Mouse (Mus musculus): ENCODE results near the gene Agmo.

Agmo gene
- long read RNA-seq, experiment 1: 0 reads
- long read RNA-seq, experiment 2, partial matches to known transcripts: 0 of 1 reads
- long read RNA-seq, experiment 2, other reads (novel, unspliced or antisense): 0 of 1 reads

DNA sequence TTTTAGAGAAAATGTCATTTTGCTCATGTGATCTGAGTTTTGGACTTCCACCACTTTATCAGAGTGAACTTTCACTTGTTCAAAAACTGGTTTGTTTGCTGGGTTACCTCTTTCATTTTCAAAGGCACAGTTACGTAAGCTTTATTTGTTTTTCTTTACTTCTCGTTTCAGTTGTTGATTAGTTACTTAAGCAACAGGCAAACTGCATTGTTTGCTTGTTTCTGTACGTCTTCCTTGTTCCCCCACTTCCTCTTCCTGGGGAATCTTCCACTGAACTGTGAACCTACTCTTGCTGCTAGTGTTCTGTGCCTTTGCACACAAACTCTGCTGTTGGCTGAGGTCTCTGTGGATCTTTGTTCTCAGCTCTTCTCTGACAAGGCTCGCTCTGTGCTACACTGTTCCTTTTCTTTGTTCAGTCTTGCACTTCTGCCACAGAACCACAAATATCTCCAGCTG lies at the start of gene Agmo:
Gene Agmo, plus strand, starts transcription at position 76 of the 456 bp plus-strand sequence.
- intact Hi-C loops (cut with DNase I): no loop called here

DNA sequence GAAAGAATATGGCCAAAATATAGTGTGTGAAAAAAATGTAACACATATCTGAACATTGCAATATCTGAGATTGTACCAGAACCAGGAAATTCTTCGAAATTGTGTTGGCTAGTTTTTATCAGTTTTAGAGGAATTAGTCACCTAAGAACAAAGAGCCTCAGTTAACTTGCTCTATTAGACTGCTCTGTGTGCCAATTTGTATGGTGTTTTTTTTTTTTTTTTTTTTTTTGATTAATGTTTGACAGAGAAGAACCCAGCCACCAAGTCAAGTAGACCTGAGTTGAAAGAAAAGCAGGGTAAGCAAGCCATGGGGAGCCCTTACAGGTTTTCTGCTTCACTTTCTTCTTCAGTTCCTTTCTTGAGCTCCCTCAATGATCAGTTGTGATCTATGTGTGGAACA lies 10.3 kb upstream of the Agmo start:
- intact Hi-C loops (cut with DNase I): no loop called here

DNA sequence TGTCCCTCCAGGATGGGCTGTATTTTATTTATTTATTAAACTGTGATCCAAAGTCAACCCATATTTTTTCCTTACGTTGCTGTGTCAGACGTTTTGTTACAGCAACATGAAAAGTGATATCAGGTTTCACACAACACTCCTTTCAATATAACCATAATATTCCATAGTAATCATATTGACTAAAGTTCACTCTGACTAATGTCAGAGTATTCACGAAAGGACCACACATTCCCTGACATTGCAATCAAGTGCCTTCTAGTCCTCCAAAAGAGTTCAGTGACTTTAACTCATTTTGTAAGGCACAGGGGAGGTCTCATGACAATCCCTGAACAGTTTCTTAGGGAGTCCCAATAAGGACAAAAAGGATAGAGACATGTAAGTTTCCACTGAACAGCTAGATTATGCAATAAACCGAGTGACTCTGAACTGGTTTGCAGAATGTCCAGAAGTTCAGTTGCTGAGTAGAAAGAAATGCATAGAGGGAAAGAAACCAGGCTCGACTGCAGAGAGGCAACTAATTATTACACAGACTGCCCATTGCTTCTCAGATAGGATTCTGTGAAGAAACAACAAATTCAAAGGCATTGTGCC lies 371 bp upstream of the Agmo start:
- intact Hi-C loops (cut with DNase I): no loop called here

DNA sequence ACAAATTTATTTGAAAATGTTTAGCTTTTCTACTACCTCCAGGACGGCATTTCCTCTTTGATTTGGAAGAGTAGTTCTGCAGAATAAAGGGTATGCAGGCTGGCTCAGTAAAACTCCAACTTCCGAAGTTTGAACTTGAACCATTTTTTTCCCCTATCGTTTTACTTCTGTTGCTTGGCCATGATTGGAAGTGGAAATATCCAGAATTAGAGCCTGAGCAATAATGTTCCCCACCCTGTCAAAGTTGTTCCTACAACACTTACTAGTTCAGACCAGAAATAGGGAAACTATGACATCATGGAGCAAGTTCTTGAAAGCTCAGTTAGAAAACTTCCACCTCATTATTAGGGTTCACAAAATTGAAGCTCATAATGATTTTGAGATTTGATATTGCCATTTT lies 1.0 kb downstream of the Agmo start:
- intact Hi-C loops (cut with DNase I): no loop called here

DNA sequence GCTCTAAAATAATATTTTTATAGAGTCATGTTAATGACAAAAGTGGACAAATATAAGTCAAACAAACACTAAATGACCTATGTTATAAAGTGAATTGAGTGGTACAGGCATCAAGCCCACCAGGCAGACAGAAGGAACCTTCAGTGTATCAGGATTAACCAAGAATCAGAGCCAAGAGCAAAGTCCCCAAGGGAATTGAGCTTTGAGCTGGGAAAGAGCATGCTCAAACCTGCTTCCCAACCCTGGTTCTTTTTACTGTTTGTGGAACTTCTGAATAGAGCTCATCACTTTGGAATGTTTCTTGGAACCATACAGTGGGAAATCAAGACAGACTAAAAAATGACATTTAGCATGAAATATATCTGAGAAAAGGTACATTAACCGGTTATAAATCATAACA lies 3.4 kb downstream of the Agmo start:
- intact Hi-C loops (cut with DNase I): no loop called here

DNA sequence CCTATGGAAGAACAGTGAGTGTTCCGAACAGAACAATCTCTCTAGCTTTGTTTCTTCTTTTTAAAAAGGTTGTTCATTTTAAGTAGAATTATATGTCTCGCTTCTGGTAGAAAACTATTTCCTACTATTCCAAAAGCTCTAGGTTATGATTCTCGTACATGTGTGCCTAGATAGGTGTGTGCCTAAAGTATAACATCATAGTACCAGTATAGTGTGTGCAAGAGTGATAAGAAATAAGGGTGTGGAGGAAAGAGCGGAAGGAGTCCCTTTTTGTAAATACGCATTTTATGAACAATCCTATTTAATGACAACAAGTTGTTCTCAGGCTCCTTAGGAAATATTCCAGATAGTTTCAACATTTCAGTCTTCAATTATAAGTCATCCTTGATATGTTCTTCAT lies 10.2 kb downstream of the Agmo start:
- intact Hi-C loops (cut with DNase I): no loop called here

DNA sequence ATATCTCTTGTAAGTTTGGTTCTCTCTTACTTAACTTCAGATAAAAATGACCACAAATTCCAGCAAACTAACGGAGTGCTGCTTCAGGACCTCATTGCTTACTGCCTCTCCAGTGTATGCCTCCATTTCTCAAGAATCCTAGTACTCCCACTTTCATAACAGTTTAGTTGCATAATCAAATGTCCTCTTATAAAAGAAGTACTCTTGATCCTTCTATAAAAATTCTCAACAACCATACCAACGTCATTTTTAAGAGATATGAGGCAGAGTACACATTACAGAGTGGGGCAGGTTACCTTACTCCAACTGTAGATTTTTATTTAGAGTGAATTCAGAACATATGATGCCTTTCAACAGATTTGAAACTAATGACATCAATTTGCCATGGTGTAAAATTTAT lies 15.7 kb downstream of the Agmo start:
- intact Hi-C loops (cut with DNase I): no loop called here

DNA sequence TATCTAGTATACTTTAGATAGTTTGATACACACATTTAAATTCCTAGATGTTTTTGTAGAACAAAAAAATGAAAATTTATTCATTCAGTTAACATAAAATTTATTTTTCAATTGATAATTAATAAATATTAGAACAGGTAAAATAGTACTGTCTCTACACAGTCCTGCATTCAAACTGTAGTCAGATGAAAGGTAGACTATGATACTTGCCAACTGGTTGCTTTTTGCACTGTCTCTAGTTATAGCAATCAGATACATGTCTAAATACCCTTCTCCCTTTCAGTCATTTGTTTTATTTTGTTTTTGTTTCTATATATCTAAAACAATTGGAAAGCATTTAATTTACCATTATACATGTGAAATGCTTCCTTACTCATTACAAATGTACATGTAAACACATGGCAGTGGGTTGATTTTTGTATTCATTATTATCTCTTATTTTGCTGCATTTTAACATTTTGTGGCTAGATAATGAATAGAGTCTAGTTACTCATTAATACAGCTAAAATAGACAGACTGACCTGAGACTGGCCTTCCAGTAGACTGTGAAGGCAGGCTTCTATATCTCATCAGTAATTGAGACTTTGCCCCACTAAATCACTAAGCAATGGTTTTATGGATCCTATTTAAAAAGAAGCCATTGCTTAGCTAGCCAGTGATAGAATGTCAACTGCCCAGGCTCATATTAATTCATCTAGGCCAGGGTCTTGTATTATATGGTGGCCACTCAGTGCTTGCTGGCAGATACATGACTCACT lies 18.5 kb downstream of the Agmo start:
- intact Hi-C loops (cut with DNase I): no loop called here

DNA sequence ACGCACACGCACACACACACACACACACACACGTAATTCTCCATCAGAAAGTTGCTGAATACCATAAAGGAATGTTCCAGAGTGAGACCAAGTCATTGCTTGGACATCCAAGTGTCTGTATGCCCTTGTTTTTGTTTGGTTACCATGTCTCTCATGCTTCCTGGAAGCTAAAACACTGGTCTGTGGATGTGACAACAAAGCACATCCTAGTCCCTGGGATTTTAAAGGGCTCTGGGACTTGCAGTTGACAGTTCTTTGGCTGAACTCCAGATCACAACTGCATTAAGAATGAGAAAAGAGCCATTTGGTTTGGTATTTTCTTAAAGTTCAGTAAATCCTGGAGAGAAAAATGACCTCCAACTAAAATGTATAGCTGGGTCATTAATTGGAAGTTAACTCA lies 22.2 kb downstream of the Agmo start:
- intact Hi-C loops (cut with DNase I): no loop called here

DNA sequence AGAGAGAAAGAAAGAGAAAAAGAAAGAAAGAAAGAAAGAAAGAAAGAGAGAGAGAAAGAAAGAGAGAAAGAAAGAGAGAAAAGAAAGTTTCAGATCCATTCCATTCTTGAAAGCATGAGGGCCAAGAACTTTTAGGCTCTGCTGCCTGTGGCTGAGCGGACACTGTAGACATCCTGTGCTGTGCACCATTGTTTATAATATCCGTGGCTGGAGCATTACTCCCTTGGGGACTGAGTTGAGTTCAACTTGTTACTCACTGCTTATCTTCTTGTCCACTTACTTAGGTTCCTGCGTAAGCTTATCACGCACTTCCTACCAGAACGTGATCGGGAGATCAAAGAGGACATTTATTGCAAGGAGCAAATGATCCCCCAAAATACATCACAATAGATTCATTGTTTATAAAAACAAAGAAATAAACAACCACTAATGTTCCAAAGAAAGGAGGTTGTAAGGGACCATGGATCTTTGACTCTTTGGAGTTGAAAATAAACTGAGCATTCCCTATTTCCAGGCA lies 27.3 kb downstream of the Agmo start:
- intact Hi-C loops (cut with DNase I): no loop called here

DNA sequence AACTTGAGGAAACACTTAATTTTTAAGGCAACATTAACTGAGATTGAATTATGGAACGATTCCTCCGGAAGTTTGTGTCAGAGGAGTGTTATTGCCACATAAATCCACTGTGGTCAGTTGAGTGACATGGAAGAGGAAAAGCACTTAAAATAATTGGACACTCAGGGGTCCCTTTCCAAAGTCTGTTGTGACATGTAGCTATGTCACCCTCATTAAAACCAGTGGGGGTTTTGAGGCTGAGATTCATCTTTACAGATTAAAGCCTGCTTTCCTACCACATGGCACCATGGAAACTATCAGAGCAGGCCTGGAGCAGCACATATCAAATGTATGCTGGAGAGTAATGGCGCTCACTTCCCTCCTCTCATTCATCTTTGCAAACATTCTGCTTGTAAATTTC lies 31.2 kb downstream of the Agmo start:
- intact Hi-C loops (cut with DNase I): no loop called here

DNA sequence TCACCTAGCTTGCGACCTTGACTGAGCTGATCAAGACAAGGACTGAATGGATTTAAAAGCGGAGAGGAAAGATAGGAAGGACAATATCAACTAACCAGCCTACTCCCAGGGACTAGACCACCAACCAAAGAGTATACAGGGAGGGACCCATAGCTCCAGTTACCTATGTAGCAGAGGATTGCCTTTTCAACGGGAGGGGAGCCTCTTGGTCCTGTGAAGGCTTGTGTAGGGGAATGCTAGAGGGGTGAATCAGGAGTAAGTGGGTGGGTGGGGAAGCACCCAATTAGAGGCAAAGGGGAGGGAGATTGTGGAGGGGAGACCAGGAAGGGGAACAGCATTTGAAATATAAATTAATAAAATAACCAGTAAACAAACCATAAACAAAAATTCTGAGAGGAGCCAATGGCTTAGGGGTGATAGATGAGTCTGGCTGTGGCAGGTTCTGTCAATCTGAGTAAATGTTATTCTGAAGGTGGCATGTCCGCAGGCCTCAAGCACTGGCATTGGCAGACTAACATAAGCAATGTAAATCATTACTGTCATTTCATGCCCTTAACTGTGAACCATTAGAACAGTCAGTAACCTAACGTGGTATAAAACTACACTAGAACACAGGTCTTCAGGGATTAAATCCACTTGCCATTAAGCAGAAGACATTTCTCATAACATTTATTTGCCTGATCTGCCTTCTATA lies 32.7 kb downstream of the Agmo start:
- intact Hi-C loops (cut with DNase I): no loop called here

DNA sequence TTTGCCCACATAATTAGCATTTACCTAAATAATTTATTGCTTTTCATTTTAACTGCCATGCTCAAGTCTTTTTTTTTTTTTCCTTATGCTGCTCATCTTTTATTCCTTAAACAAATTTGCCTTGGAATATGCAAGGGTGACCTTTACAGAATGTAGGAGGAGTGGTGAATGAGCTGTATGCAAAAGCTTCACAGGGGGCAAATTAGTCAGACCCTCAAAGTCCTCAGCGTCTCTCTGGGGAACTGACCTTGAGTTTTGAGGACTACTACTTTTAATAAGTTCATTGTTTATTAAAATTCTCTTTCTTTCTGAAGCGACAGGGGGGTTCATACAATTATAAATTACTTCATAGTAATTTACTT lies 33.2 kb downstream of the Agmo start:
- intact Hi-C loops (cut with DNase I): no loop called here

DNA sequence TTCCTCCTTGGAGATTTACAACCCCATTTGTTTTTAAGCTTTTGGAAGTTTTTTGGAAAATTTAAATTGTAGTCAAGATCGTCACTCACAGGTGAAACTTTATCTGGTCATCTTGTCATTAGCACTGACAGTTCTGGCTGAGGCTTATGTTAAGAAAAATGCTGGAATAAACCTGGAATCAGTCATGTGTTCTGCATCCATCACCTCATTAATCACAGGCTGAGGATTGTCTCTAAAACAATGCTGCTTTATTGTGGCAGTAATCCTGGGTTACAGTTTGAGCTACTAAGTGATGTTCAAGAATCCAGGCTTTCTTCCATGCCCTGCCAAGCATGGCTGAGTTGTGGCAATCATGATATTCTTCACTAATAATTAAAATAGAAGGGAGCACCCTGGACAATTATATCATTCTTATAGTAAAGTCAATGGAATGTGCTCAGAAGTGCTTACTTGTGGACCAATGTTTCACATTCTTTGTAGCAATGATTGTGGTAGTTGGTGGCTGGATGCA lies 65.6 kb downstream of the Agmo start:
- intact Hi-C loops (cut with DNase I): no loop called here

DNA sequence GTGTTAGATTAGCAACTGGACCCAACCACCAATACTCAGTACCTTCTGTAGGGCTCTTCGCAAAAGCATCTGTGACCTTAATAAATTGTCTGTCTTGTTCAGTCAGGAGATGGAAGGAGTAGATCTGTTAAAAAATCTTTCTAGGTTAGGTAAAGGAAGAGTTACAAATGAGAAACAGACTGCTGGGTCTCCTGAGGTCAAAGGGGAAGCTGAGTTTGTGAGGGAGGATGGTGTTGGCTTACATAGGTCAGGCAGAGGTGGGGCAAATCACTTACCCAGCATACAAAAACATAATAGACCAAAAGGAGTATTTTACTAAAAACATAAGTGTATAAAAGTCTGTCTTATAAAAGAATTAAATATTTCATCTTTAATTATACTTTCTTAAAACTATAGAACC lies 69.3 kb downstream of the Agmo start:
- intact Hi-C loops (cut with DNase I): no loop called here

DNA sequence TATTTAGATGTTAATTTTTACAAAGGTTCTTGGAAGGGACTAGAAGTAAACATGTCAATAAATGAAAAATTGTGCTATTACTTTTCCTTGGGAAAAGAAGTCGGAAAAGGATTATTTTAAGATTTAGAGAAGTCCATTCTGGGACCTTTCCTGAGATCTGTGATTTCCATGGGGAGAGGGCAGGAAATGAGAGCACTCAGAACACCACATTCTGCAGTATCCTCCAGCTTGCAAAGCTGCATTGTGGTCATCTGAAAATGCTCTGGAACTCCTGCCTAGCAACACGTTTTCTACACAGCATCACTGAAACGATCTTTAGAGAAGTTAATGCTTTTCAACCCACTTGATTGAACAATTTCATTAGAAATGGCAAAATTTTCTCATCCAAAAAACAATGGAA lies 81.4 kb downstream of the Agmo start:
- intact Hi-C loops (cut with DNase I): no loop called here

DNA sequence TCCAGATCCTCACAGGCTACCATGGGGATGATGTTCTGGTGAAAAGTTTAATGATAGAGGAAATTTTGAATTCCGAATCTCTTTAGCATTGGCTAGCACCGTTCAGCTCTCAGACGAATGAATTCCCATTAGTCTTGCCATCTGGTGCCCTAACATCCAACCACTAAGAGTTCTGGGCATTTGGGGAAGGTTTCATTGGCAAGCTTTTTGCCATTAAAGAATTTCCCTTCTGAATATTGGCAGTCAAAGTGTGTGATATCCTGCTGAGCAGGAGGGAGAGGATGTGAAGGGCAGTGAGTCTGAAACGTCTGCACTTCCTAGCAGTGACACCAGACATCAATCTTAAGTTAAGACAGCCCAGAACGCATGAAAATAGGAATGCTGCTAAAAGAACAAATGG lies 93.5 kb downstream of the Agmo start:
- intact Hi-C loops (cut with DNase I): no loop called here

DNA sequence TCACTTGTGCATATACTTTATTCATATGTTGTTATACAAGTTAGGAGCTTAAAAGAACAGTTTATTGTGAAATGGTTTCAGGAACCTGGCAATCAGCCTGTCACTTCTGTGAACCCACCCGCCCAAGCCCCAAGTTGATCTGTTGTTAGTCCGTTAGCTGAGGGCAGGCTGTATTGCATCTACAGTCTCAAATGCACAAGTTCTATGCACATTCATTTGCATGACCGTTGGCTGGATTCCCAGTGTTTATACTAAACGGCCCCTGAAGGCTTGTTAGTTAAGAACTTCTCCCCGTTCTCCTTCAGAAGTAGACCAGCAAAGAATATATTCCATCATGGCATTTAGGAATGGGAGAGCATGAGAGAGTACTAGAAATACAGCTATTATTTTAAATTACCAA lies 102.8 kb downstream of the Agmo start:
- intact Hi-C loops (cut with DNase I): no loop called here

DNA sequence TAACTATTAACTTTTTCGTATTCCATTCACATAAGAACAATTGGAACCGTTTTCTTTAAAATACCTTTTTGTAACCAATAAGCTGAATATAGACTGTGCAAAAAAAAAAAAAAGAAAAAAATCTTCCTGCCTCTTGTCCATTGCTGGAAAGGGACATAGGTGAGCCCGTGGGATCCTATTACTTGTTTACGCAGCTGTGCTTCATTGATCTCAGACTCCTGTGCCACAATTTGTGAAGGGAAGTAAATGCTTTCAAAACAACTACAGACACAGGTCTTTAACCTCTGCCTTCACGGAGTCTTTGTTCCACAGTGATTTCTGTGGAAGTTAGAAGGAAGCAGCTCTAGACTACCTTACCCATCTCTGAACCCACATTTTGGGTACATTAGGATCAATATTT lies 104.3 kb downstream of the Agmo start:
- intact Hi-C loops (cut with DNase I): no loop called here

DNA sequence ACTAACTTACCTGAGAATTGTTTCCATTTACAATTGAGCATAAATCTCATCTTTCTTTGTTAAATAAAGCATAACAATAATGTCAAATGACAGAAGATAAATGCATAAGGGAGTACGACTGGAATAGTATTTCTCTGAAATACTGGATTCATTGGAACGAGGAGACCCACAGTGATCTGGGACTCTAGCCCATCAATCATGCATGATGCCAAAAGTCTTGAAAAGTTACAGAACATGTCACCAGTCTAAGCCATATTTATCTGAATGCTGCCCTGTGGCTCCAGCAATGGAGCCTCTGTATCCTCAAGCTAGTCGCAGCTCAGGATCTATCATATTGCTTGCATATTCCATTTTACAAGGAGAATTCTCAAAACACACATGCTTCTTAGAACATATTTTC lies 150.9 kb downstream of the Agmo start:
- intact Hi-C loops (cut with DNase I): no loop called here

DNA sequence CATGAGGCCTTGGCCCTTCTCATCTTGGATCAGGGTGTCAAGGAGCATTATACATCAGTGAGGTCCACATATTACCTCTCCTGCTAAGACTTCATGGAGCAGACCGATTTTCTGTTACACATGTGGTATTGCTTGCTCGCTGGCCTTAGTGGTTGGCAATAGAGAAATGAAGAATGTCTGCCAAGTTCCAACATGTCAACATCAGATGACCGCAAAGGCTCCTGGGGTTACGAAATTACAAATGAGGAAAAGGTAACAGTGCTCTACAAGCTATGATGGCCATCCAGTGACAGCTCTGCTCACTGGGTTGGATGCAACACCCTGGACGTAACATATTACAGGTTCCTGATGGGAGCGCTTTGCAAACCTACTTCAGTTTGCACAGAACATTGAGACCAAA lies 161.1 kb downstream of the Agmo start:
- intact Hi-C loops (cut with DNase I): no loop called here

DNA sequence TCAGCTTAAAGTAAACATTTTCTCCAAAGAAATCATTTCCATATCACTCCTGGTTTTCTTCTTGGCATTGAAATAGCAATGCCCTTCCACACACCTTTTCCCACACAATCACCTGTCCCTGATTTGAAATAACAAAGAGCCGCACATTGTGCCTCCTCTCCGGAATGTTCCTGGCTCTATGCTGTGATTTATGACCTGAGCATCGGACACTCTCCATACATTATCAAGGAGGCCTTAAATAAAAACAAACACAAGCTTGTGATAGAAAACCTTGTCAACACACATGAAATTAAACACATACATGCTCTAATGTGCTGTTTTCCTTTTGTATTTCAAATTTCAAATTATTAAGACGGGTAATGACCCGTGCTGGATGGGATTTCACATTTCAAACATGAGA lies 184.9 kb downstream of the Agmo start:
- intact Hi-C loops (cut with DNase I): no loop called here
